Mouse (Mus musculus): ENCODE measurements around the gene Pdha1.

Pdha1 gene

DNA sequence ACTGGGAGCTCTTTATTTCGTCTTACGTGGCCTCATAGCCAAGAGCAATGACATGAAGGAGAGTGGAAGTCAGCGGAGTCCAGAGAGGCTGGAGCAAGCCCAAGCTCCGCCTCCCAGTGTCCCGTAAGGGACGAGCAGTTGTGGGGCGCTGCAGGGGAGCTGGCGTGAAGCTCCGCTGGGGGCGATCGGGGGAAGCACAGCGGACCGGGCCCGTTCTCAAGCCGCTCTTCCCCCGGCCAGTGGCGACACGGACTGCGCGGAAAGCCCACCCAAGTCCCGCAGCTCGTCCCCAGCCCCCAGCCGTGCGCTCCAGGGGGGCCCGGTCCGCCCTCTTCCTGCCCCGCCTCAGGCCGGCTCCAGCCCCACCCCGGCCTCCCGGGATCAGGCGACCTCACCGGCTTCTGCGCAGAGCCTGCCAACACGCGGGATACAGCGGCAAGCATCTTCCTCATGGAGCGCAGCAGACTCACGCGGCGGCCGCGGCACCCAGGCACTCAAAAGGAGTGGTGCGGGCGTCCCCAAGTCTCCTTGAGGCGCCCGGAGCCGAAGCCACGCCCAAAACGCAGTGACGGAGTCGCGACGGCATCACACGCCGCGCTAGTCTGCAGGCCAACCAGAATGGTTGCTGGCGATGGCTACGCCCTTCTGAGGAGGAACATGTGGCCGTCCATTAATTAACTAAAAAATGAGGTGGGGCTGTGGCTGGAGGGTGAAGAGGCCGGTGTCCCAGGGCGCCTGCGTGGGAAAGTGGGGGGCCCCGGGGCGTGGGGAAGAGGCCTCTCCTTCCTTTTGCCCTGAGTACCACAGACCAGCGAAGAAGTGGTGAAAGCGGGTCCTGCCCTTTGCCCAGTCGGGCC lies at the start of gene Pdha1:
TSS of gene Pdha1 (minus strand) at position 553 of the 857 bp plus-strand sequence.
- peak; percentile 91 for DNase-seq

DNA sequence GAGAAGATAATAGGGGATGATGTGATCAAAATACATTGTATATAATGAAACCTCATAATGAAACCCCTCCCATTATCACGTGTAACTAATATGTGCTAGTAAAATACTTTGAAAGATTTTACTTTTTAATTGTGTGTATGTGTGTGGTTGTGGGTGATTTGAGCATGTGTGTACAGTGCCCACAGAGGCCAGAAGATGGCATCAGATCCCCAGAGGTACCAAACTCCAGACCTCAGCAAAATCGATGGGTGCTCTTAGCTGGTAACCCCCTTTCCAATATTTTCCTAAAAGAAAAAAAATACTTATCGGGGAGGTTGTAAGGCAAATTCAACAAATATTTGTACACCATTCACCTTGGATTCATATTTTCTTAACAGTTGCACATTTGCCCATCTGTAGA lies 40.8 kb upstream of the Pdha1 start:
- DNase-seq, result no peak

DNA sequence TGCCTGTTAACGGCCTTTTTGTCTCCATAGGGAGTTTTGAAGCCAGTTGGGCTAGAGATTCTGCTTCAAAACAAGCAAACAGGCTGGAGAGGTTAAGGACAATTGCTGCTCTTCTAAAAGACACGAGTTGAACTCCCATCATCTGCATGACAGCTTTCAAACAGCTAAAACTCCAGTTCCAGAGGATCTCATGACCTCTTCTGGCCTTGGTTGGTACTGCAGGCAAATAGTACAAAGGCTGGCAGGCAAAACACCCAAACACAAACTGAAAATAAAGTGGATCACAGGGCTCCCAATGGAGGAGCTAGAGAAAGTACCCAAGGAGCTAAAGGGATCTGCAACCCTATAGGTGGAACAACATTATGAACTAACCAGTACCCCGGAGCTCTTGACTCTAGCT lies 31.9 kb upstream of the Pdha1 start:
- peak; percentile 69 for DNase-seq

DNA sequence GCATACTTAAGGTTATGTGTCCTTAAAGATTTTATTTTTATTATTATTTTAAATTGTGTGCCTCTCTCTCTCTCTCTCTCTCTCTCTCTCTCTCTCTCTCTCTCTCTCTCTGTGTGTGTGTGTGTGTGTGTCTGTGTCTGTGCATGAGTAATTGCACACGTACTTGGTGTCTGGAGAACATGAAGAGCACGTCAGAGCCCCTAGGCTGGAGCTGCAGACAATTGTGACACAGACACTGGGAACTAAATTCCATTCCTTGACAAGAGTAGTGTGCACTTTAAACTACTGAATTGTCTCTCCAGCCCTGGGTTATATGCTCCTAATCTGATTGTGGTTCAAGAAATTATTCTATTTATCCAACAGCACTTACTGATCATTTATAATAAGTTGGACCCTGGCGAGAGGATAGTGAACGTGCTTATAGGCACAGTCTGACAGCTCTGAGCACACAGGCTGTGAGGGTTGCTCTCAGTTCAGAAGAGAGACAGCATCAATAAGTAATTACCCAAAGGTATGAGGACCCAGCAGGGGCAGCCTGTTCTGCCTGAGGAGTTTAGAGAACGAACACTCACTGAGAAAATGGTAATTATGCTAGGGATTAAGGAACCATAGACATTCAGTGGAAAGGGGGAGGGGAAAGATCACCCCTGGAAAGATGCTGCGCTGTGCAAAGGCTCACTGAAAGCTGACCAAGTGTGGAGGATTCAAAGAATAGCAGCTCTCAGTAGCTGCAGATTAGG lies 28.2 kb upstream of the Pdha1 start:
- DNase-seq, result peak; percentile 7

DNA sequence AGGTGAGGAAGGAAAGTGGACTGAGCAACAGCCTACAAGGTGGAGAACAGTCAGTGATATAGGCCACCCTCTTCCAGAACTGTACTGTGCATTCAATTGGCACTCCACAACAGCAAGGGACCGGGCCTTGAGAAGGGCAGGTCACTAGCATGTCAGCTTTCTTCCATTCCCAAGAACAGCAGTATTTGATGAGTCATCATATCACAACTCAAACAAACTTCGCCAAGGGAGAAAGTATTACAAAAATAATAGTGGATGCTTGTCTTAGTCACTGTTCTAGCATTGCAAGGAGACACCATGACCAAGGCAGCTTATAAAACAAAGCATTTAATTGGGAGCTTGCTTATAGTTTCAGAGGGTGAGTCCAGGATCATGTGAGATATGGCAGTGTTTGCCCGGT lies 26.0 kb upstream of the Pdha1 start:
- DNase-seq, result no peak

DNA sequence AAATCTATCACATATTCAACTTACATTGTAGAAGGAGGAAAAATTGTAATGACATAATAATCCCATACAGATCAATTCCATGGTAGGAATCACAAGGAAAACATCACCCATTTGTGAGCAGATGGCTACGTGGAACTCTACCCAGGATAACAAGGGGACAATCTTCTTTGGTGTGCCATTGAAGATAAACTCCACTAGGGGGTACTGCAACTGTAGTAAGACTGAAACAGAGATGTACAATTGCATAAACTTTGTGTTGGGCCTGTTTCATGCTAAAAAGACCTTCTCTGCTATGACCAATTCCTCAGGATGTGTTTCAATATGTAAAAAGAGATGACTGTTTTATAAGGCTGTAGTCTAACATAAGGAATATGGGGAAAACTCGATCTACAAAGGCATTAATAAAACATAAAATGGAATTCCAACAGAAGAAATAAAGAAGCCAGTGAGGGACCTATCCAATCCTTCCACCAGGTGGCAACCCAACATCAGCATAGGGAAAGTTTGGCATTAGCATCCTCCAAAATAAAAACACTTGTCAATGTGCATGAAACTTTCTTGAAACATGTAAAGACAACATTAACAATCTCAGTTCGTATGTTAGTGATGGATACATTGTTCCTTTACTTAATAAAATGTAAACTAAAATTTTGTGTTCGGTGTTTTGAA lies 15.1 kb upstream of the Pdha1 start:
- peak; percentile 17 for DNase-seq

DNA sequence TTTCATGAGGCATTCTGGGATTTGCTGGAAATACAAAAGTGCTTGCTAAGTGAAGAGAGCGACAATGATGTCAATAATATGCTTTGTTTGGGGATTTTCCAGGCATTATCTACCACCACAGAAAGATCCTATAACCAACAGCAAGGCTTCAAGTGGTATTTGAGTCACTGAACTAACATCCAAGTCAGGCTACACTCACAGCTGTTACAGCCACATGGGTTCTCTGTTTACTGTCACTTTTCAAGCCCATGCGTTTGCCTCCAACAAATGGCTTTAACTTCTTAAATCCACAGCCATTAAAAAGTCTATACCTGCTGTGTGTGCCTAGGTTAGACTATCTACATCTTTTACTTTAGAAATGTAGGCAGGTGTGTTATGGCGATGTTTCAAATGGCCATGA lies 10.6 kb upstream of the Pdha1 start:
- DNase-seq, result no peak

GRCm38 (mm10) chrX:160147406-160147805 lies 9.2 kb upstream of the Pdha1 start:
- DNase-seq, result no peak

GRCm38 (mm10) chrX:160146806-160147205 lies 8.6 kb upstream of the Pdha1 start:
- DNase-seq, result no peak

- DNase-seq, result no peak
These were observed 894 bp downstream of the Pdha1 start for GRCm38 (mm10) chrX:160137177-160137860.

DNA sequence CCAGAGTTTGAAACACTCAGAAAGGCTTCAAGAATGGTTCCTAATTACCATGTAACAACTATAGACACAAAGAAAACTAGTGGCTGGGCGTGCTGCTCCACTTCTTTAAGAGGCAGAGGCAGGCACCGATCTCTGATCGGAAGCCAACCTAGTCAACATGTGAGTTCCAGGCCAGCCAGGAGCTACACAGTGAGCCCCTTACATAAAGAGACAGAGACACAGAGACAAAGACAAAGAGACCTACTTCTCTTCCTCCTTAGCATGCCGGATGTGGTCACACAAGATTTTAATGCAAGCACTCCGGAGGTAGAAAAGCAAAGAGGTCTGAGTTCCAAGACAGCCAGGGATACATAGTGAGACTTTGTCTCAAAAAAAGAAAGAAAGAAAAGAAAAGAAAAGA lies 2.1 kb downstream of the Pdha1 start:
- DNase-seq, result peak; percentile 31

DNA sequence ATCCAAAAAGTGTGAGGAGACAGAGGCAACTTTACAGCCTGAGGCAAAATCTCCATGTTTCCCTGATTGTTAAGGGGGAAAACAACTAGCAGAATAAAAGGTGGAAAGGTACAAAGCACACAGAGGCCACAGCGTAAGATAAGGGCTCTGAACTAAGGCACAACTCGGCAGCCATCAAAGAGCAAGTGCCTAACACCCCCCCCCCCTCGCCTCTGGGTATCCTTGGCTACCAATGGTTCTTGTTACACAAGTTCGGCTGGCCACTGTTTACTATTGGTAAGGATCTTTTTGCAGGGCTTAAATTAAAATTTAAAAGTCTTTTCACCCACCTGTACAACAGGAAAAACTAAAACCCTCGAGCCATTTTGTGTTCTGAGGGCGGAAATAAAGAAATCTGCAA lies 2.5 kb downstream of the Pdha1 start:
- peak; percentile 39 for DNase-seq

GRCm38 (mm10) chrX:160134136-160134843 lies 3.9 kb downstream of the Pdha1 start:
- DNase-seq, result no peak

GRCm38 (mm10) chrX:160116658-160117057 lies 21.6 kb downstream of the Pdha1 start:
- peak; percentile 53 for DNase-seq

- no peak for DNase-seq
These were observed 22.1 kb downstream of the Pdha1 start for GRCm38 (mm10) chrX:160116074-160116473.

- DNase-seq, result no peak
These were observed 24.4 kb downstream of the Pdha1 start for GRCm38 (mm10) chrX:160113777-160114176.

DNA sequence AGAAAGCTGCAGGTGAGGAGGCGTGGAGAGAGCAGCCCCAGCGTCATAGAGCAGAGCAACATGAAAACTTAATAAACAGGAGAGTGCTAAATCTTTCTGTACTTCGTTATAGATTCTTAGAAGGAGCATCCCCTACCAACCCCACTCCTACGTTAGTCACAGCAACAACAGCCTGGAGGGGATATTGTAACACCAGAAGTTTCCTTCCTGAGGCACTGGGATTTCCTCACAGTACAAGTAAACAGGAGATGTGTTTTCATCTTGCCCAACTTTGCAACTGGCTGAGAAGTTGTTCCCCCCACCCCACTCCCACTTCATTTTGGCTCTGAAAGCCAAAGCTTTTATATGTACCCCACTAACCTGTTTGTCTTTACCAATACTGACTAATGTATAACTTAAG lies 30.4 kb downstream of the Pdha1 start:
- DNase-seq, result no peak

DNA sequence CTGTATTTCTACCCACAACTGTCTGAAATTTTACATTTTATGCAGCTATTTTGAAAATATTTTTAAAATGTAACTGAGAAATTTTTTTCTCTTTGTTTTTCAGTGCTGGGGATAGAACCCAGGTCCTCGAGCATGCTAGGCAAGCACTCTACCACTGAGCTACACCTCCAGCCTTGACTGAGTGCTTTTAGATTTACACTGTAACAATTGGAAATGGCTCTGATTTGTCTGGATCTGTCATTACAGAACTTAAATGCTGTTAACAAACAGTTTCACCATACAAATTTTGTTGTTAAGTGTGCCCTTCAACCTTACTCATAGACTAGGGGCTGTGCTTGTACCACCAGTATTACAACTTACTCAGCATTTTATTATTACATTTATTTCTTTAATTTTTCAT lies 46.2 kb downstream of the Pdha1 start:
- no peak for DNase-seq
